Comparison of ENCODE assay signal across 21 mouse cellular contexts in genomic region chr9:50855133-50855766, GRCm38 (mm10). TPM values are rescaled to one million over a fixed set of nuclear protein-coding genes. Genes with fewer than 3 reads are reported as not detected.
DNase-seq lines count a peak whose midpoint lies in the region; ATAC-seq lines count a peak whose summit lies in the region.
"Had no signal": no experiment of that assay in that cellular context is flagged by ENCODE, and none has a peak within 500 bp of the region (broad histone marks: within the 10 kb centered on the region; RNA-seq: fewer than 3 reads in every experiment).

No protein-coding gene starts in this region.

- ATAC-seq in liver, embryonic 15.5 days (ENCODE audit: insufficient read depth): peak; percentile 47
- ATAC-seq: hindbrain, postnatal 0 days had no signal

- no peaks in the 10 kb centered on the region for H3K9me3 ChIP-seq in liver, embryonic 15.5 days (replicated peaks)
- H3K9me3 ChIP-seq: embryonic facial prominence, embryonic 12.5 days; heart, embryonic 12.5 days; limb, embryonic 12.5 days; lung, embryonic 15.5 days had no signal

- peaks cover 75% of the 10 kb centered on the region for H3K4me1 ChIP-seq in liver, embryonic 15.5 days (replicated peaks)

- peak overlapping the region; percentile 72 for H3K4me2 ChIP-seq in liver, embryonic 15.5 days

- peaks cover 17% of the 10 kb centered on the region for H3K36me3 ChIP-seq in liver, embryonic 15.5 days (replicated peaks)

- DNase-seq in embryo, embryonic 10.5 days (ENCODE audit: low spot score): peak; percentile 9
- no peak for DNase-seq in embryo, embryonic 9.5 days (ENCODE audit: extremely low spot score)
- peak; percentile 3 for DNase-seq in 3T3-L1 (ENCODE audit: low read depth, low spot score)
- peak; percentile 72 for DNase-seq in c-Kit-positive CD71-positive TER-119-positive erythroid progenitor cells, embryonic 14.5 days (ENCODE audit: low spot score)
- no peak for DNase-seq in adrenal gland, postnatal 4 days (ENCODE audit: low spot score in 2 of 2)
- no peak for DNase-seq in kidney, adult 18-20 months
- DNase-seq in cerebellum, postnatal 4 days (ENCODE audit: low spot score in 2 of 2): no peak
- DNase-seq: adrenal gland, postnatal 10 days; cerebellum, postnatal 25 days; gastrocnemius, postnatal 14 days; heart, postnatal 4 days; kidney, adult 2 months; kidney, postnatal 36 days; right cerebral cortex, adult 18-20 months; thymus, postnatal 25 days had no signal

- H3K27ac ChIP-seq in liver, embryonic 15.5 days (replicated peaks): peak overlapping the region; percentile 92

- 27% methylated on average over 5 of the region's 5 CpGs for WGBS in liver, embryonic 15.5 days (ENCODE audit: insufficient replicate concordance)

- peak overlapping the region; percentile 20 for H3K4me3 ChIP-seq in liver, embryonic 15.5 days (replicated peaks)

- H3K9ac ChIP-seq in liver, embryonic 15.5 days: peak overlapping the region; percentile 38
- H3K9ac ChIP-seq: heart, embryonic 12.5 days had no signal

- no peaks in the 10 kb centered on the region for H3K27me3 ChIP-seq in liver, embryonic 15.5 days
- H3K27me3 ChIP-seq: embryonic facial prominence, embryonic 12.5 days; heart, embryonic 12.5 days; limb, embryonic 12.5 days; lung, embryonic 15.5 days had no signal

RNA-seq across cellular contexts. Expression of gene Ppp2r1b, which starts 10.1 kb away (rescaled TPM):
- polyA plus RNA-seq in liver, embryonic 15.5 days (2015; fragmentation: Nextera tagmentation; extraction: Ambion mirVana): 68.8 and 70.2 TPM in 2 replicates
- total RNA-seq in adrenal gland, postnatal 4 days (2021): 10 to 100 TPM; 35.8 to 35.9 TPM

Comparison
In these comparisons a context has a peak if more than half of its experiments do, and no peak if none do; other contexts are left out.
1. DNase-seq: peak in embryo, embryonic 10.5 days (single experiment), 3T3-L1 (single experiment) and c-Kit-positive CD71-positive TER-119-positive erythroid progenitor cells, embryonic 14.5 days (single experiment); none in embryo, embryonic 9.5 days (single experiment), adrenal gland, postnatal 4 days (0 of 2), kidney, adult 18-20 months (single experiment) and cerebellum, postnatal 4 days (0 of 2).